Mouse (Mus musculus) kidney, postnatal 4 days (tissue): ENCODE measurements at regions not wholly inside any gene's neighbourhood (a gene's known extent, or its start where the extent isn't known, plus 50 kb on each side); places are given as distances from the start of the nearest gene placed in this dataset.
"Not testable (repeated sequence)": the region's sequence is repeated elsewhere in the genome, so short reads cannot be mapped to it uniquely, and the experiment has no call there.

Experiments
- DNase-seq, 2 experiments: peaks; one replicate each; pipeline ENCODE4 v3.0.0; 2021; ENCODE audit warnings: mixed read lengths in 2 of 2

DNA sequence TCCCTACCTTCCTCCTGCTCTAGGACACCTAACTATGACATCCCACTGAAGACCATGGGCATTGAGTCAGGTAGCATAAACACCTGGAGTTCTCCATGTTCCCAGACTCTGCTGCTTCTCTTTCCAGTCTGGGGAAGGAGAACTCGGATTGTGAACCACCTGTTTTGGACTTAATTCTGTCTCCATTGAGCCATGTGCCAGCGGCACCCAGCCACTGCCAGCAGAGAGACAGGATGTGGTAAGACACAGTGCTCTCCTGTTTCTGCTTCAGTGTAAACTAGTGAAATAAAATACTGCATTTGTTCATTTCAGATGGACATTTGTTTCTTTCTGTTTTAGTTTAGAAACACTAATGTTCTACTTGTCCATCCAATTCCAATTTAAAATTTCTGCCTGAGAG lies 168.1 kb upstream of the Arhgap18 start:
- DNase-seq, result no peak

DNA sequence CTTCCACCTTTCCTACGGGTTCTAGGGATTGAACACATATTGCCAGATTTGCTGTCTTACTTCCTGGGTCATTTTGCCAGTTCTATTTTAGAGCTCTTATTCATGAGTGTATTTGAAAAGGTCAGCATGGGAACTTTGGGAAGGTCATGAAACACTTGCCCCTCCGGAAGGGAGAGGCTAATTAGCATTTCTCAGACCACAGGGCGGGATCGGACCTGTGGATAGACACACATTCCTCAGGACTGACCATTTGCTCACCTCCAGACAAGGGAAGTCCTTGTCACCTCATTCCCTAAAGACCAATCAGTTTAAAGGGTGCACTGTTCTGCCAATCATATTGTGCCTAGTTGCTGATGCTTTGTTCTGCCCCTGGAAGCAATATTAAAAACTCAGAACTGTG lies 146.1 kb upstream of the Arhgap18 start:
- not testable (repeated sequence) for DNase-seq

DNA sequence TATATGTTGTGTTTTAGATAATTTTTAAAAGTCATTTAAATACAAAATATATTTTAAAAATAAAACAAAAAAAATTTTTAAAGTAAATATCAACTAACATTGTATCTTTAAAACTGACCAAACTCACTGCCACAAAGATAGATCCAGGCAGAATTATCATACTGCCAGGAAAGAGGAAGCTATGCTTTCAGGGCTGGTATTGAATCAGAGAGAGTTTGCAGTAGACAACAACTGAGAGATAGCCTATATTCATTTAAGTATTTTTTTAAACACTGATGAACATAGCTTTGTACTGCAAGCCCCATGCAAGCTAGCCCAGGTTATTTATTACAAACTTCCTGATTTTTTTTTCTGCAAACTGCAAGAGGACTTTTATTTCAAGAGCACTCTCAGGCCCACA lies 142.0 kb upstream of the Arhgap18 start:
- no peak for DNase-seq

DNA sequence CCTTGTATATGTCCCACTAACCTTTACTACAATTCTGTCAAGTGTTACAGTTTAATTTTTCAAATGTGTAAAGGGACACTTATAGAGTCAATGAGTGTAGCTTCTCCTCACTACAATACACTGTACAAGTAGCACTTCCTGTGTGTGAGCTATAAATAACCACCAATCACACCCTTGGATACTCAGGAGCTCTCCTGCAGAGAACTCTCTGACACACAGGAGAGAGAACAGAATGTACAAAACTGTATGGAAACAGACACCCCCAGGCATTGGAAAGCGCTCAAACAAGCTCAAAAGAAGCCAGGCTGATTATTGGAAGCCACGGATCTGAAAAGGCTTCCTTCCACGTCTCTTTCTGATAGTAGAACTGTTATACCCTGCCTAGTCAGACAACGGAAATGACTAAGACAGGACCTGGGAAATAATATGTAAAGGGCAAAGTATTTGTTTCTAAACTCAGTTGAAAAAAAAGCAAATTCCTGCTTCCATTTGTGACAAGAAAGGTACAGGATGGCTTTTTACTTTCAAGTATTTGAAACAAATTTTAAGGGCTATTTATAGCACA lies 122.9 kb upstream of the Arhgap18 start:
- no peak for DNase-seq

DNA sequence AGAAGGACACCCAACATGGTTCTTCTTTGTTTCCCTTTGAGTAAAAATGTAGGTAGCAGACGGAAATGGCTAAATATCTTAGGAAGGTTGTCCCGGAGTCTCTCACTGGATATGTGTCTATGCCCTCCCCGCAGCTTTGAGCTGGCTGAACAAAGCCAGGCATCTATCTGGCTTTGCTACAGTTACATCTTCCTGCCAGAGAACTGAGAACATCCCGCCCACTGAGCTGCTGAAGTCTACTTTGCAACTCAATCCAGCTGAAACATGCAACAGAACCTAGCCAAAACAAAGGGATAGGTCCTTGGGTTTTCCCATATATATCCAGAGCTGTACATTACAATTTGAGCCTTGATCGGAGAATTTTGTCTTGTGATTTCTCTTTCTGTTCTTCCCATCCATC lies 121.0 kb upstream of the Arhgap18 start:
- no peak for DNase-seq

DNA sequence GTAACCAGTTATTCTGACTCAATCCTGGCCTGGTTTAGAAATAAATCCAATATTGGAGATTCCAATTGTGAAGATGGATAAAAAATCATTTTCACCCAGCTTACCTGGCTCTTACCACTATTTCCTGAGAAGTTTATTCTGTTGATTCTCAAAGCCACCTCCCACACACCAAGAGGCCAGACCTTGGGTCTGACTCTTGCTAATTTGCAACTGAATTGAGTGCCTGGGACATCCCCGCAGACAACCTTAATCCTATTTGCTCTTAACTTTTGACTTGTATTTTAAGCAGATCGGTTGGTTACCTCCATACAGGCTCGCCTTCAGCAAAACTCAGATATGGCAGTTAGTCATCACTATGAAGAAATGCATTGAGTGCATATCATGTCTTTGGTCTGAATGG lies 115.8 kb upstream of the Arhgap18 start:
- DNase-seq, result no peak

DNA sequence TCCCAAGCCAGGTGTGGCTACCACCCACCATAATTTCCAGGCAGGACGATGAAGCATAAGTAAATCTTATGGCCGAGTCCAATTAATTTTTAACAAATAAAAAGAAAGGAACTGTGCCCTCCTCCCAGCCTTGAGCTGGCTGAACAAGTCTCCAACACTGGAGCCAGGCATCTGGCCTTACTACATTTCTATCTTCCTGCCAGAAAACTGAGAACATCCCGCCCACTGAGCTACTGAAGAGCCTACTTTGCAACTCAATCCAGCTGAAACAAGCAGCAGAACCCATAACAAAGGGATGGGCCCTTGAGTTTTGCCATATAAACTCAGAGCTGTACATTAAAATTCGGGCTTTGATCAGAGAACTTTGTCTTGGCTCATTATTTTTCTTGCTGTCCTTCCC lies 115.2 kb upstream of the Arhgap18 start:
- no peak for DNase-seq

DNA sequence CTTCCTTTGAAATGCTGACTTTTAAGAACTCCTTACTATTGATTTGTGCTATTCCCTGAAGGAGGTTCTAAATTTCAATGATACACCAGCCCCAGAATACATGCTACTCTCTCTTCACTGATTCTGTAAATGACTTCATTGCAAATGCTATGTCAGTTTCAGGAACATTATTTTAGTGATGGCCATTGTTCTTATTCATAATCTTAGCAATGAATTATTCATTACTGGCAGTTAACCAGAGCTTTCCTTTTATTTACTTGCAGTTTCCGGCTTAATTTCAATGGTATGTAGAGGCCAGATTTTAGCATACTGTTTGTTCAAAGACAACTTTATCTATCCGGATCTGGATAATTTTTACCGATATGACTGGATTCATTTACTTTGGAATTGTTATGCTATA lies 114.1 kb upstream of the Arhgap18 start:
- DNase-seq, result no peak

DNA sequence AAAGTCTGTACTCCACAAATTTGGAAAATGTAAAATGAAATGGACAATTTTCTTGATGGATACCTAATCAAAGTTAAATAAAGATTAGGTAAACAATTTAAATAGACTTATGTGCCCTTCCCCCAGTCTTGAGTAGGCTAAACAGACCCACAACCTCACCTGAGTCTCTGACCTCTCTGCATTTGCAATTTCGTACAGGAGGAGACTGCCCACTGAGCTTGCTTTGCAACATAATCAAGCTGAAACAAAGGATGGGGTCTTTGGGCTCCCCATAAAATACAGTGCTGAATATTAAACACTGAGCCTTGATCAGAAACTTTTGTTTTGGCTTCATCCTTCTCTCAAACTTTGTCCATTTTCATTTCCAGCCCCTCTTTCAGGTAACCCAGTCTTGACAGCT lies 100.1 kb upstream of the Arhgap18 start:
- DNase-seq, result no peak

DNA sequence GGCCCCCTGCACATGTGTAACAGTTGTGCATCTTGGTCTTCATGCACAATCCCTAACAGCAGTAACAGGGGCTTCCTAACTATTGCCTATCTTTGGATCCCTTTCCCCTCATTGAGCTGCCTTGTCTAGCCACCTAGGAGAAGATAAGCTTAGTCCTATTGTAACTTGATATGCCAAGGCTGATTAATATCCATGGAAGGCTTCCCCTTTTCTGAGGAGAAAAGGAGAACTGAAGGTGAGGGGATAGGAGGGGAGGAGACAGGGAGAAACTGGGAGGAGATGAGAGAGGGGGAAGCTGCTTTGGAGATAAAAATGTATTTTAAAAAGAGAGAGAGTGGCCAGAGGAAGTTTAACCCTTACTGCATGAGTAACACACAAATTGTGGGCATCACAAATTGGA lies 89.0 kb upstream of the Arhgap18 start:
- DNase-seq, result no peak

DNA sequence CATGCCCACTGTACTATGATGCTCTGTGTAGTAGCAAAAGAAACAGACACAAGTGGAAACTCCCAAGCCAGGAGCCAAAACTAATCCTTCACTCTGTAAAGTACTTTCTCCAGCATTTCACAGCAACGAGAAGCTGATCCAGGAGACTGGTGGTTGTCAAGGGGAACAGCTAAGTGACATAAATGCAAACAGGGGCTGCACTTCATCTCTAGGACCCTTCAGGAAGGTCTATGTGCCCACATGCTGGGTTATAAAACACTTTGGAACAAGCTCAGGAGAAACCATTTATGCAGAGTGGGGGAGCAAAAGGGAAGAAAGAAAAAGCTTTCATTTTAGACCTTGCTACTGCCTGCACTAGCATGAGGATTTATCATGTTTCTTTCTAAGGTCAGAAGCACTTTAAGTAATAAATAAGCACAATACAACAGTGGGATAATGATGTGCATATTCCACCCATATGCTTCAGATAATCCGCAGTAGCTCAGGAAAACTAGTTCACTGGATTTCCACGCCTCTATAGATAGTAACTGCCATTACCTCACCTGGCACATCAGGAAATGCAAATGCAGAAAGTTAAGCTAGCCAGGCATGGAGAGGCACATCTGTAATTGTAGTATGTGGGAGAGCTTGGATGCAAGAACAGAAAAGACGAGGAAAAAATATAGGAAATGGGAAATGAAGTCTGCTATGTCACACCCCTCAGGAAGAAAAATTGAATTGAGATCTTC lies 73.6 kb upstream of the Arhgap18 start:
- DNase-seq, result no peak

DNA sequence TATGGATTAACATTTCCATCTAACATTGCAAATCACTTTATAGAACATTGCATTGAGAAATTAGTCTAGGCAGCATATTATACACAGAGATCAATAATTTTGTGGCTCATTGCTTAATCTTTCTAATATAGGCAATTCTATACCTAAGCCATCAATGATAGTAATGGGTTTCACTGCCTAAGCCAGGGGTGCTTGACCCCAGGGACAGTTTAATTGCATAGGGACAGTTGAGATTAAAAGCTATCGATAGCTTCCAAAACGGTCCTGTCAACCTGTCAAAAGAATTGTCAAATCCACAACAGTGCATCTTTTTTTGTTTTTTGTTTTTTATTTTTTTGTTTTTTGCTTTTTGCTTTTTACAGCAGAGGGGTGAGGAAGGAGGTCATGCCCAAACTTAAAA lies 58.5 kb upstream of the Arhgap18 start:
- no peak for DNase-seq

DNA sequence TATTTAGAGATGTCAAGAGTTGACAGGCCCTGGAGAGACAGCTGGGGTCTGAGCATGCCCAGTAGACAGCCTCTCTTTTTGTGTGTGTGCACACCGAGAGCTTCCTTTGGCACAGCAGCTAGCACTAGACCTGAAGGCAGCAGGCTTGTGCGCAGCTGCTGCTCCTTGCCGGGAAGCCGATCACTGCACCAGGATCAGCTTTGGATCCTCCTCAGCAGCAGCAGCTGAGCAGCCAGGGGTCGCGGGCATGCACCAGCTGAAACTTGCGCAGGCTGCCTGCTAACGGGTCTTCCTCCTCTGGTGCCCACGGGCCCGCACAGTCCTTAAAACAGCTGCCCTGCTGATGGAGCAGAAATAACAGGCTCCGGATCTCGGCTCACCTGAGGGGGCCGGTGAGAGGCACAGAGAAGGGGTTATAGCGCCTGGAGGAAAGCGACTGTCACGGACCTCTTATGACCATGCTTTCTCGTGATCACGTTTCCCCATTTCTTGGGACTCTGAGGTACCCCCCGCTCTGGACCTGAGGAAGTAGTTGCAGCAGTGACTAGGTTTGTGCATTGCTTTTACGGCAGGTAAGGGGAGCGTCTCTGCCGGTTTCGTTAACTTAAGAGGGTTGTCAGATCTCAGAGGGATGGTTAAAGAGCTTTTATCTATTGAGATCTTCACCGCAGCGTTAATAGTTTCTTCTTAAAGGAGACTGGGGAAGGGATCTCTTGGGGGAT lies 57.8 kb upstream of the Arhgap18 start:
- DNase-seq, result peak; percentile 29 to 41
